Mouse (Mus musculus) B cell, adult 2 months (primary cell): ENCODE data around the gene Mmp12.
"Not testable (repeated sequence)": the region's sequence is repeated elsewhere in the genome, so short reads cannot be mapped to it uniquely, and the experiment has no call there.

Experiments used
- DNase-seq, 2 experiments: peaks; one replicate each; pipeline ENCODE4 v3.0.0; 2022

The Mmp12 gene

GRCm38 (mm10) chr9:7344107-7344506 is at the start of gene Mmp12:
Gene Mmp12, plus strand, starts transcription at chr9:7344381.
- no peak for DNase-seq

DNA sequence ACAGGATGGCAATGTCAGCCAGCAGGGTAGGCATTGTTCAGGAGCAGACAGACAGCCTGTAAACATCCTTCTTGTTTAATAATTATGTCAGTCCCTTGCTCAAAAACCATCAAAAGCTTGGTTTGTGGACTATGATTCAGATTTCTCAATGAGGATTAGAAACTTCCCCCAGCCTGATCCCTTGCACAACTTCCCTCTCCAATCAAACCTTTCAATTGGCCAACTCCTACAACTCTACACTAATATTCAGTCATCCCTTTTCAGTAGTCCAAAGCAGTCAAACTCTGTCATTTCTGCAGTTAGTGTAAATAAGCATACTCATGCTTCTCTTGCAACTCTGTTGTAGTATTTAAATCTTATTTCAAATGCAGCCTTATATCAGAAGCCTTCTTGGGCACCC is 12.3 kb upstream of the Mmp12 start:
- no peak for DNase-seq

- no peak for DNase-seq
Observed at GRCm38 (mm10) chr9:7335766-7336680, 8.2 kb upstream of the Mmp12 start.

DNA sequence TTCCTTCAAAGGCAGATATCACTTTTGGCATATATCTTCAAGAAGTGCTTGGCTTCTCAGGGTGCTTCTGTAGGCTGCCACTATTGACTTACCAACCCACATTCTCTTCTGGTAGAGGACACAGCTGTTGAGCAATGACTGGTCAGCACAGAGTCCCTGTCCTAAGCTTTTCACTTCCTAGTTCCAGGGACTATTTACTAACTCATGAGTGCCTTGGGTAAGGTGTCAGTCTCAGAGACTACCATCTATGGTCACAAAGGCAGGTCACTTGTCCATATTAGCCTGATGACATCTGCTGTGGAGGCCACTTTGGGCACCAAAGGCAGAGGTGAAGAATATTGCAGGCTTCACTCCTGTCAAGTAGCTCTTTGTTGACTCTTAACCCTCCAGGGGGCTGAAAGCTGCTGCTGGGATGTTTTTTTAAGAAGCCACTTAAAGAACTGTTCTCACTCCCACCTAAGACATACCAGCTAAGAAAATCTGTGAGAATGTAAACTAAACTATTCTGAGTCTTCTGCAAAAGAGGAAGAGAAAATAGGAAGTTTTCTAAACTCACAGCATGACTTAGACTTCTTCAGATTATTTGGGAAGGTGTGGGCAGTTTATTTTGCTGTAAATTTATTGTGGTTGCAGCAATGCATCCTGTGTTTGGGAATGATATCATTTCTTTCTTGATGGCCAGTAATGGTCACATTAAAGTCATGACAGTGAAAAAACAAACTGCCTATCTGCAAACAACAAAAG is 7.3 kb upstream of the Mmp12 start:
- DNase-seq = peak; percentile 6 to 8

- no peak for DNase-seq
Observed at GRCm38 (mm10) chr9:7345513-7345912, 1.3 kb downstream of the Mmp12 start.

- DNase-seq = no peak
Observed at GRCm38 (mm10) chr9:7354535-7354934, 10.4 kb downstream of the Mmp12 start.

DNA sequence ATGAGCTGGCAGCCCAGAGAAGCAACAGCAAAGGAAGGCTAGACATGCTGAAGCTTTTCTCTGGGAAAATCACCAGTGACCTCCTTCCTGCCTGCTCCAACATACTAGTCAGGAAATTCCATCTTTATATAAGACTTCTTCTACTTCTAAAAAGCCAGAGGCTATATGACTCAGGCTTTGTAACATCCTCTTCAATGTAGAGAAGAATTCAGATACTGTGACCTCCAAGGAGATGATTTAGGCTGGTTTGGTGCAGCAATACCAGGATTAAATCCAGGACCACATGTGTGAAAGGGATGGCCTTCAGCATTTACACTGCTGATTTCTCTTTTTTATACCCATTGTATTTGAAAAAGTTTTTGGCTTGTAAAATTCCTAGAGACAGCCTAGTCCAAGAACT is 43.8 kb downstream of the Mmp12 start, which contains the start of gene Mmp1b:
Gene Mmp1b, minus strand, starts transcription at position 101 of the 400 bp plus-strand sequence.
- no peak for DNase-seq

- DNase-seq = not testable (repeated sequence)
Observed at GRCm38 (mm10) chr9:7396556-7396955, 52.4 kb downstream of the Mmp12 start.
